Mouse (Mus musculus): ENCODE measurements around the gene Shc4. TPM values are rescaled to one million over a fixed set of nuclear protein-coding genes. Genes with fewer than 3 reads are reported as not detected.
A peak's percentile ranks its signal among the peaks of the same experiment; 100 is the strongest.

Shc4 gene
- polyA plus RNA-seq, 1 experiment from 2014 or later = 0.37 TPM

DNA sequence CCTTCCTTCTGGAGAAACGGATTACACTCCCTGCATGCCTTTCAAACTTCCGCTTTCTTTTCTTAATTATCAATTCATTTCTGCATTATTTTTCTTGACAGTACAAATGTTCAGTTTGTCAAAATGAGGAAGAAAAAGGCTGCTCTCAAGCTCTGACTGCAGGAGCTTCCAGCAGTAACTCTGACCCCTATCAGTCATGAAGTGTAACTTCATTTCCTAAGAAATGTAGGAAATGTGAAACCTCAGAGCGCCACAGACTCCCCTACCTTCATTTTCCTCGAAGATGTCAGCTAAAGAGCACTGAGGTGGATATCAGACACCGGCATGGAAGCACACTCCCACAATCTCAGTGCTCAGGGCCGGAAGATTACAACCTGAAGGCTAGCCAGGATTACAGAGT lies 129.9 kb downstream of the Shc4 start:
- Histone ChIP-seq H3K4me1 (replicated peaks; ENCODE audit: insufficient read depth, low read length) (no peaks in the 10 kb centered on the region), H3K27me3 (ENCODE audit: insufficient read depth, low read length) (no peaks in the 10 kb centered on the region), H3K9ac (ENCODE audit: low read depth, low read length) (no peak overlapping the region), H3K27ac (no peak overlapping the region), H3K36me3 (ENCODE audit: insufficient read depth, low read length) (peaks cover 11% of the 10 kb centered on the region; the same call in 1 of the 2 replicates), H3K4me3 (replicated peaks; ENCODE audit: low read depth, low read length) (no peak overlapping the region), H3K4me2 (ENCODE audit: low read length) (no peak overlapping the region), H3K9me3 (replicated peaks; ENCODE audit: low read length) (no peaks in the 10 kb centered on the region)
- WGBS = 52% methylated on average over 6 of the region's 6 CpGs
- 0 out of 2 replicates have a peak, but pooled peaks have one; percentile 33 for ATAC-seq (replicated peaks; ENCODE audit: low FRiP score, low read depth)
- TF ChIP-seq CTCF (IDR thresholded peaks at IDR 0.05; ENCODE audit: low read depth) = peak; percentile 39; the same call in 1 of the 2 replicates
- peak; percentile 75 for DNase-seq (ENCODE audit: low spot score)

- Histone ChIP-seq H3K4me3 (replicated peaks; ENCODE audit: low read depth, low read length) (no peak overlapping the region), H3K27me3 (ENCODE audit: insufficient read depth, low read length) (no peaks in the 10 kb centered on the region), H3K9me3 (replicated peaks; ENCODE audit: low read length) (no peaks in the 10 kb centered on the region), H3K27ac (no peak overlapping the region), H3K9ac (ENCODE audit: low read depth, low read length) (no peak overlapping the region), H3K4me1 (replicated peaks; ENCODE audit: insufficient read depth, low read length) (no peaks in the 10 kb centered on the region), H3K4me2 (ENCODE audit: low read length) (no peak overlapping the region), H3K36me3 (ENCODE audit: insufficient read depth, low read length) (peaks cover 20% of the 10 kb centered on the region)
- 68% methylated on average over 4 of the region's 4 CpGs for WGBS
- no peak for TF ChIP-seq CTCF (IDR thresholded peaks at IDR 0.05; ENCODE audit: low read depth)
- DNase-seq (ENCODE audit: low spot score) (peak; percentile 13), ATAC-seq (replicated peaks; ENCODE audit: low FRiP score, low read depth) (no peak)
These were observed 132.1 kb downstream of the Shc4 start for GRCm38 (mm10) chr2:125591895-125592294.

DNA sequence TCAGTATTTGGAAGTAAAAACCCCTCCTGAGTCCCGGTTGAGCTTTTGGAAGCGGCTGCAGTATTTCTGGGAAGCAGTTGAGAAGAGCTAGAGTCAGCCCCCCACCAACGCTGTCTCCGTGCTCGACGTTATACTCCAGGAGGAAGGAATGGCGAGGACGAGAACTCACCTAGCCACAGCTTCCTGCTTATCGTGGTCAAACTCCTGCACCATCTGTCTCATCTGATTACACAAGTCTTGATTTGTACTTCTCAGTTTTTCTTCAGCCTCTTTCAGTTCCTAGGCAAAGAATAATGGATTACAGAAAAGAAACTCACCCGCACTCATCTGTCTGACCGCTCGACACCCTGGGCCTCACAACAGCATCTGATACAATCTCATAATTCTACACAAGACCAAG lies 134.7 kb downstream of the Shc4 start:
- Histone ChIP-seq H3K4me3 (replicated peaks; ENCODE audit: low read depth, low read length) (no peak overlapping the region), H3K9ac (ENCODE audit: low read depth, low read length) (no peak overlapping the region), H3K4me2 (ENCODE audit: low read length) (no peak overlapping the region), H3K27ac (no peak overlapping the region), H3K27me3 (ENCODE audit: insufficient read depth, low read length) (no peaks in the 10 kb centered on the region), H3K36me3 (ENCODE audit: insufficient read depth, low read length) (peaks cover 32% of the 10 kb centered on the region), H3K9me3 (replicated peaks; ENCODE audit: low read length) (no peaks in the 10 kb centered on the region), H3K4me1 (replicated peaks; ENCODE audit: insufficient read depth, low read length) (no peaks in the 10 kb centered on the region)
- ATAC-seq (replicated peaks; ENCODE audit: low FRiP score, low read depth) (no peak), DNase-seq (ENCODE audit: low spot score) (no peak)
- no peak for TF ChIP-seq CTCF (IDR thresholded peaks at IDR 0.05; ENCODE audit: low read depth)
- WGBS = 94% methylated on average over 12 of the region's 12 CpGs

GRCm38 (mm10) chr2:125581081-125581480 lies 142.9 kb downstream of the Shc4 start:
- no peak for TF ChIP-seq CTCF (IDR thresholded peaks at IDR 0.05; ENCODE audit: low read depth)
- H3K36me3 ChIP-seq (ENCODE audit: insufficient read depth, low read length) = peaks cover 42% of the 10 kb centered on the region
- H3K27ac ChIP-seq = no peak overlapping the region
- no peak for DNase-seq (ENCODE audit: low spot score)
- H3K9me3 ChIP-seq (replicated peaks; ENCODE audit: low read length) = no peaks in the 10 kb centered on the region
- ATAC-seq (replicated peaks; ENCODE audit: low FRiP score, low read depth) = no peak
- H3K9ac ChIP-seq (ENCODE audit: low read depth, low read length) = no peak overlapping the region
- H3K4me2 ChIP-seq (ENCODE audit: low read length) = no peak overlapping the region
- no peaks in the 10 kb centered on the region for H3K4me1 ChIP-seq (replicated peaks; ENCODE audit: insufficient read depth, low read length)
- H3K27me3 ChIP-seq (ENCODE audit: insufficient read depth, low read length) = no peaks in the 10 kb centered on the region
- 85% methylated on average over 5 of the region's 5 CpGs for WGBS
- H3K4me3 ChIP-seq (replicated peaks; ENCODE audit: low read depth, low read length) = no peak overlapping the region

GRCm38 (mm10) chr2:125577670-125578069 lies 146.3 kb downstream of the Shc4 start:
- no peak for TF ChIP-seq CTCF (IDR thresholded peaks at IDR 0.05; ENCODE audit: low read depth)
- Histone ChIP-seq H3K4me3 (replicated peaks; ENCODE audit: low read depth, low read length) (no peak overlapping the region), H3K9ac (ENCODE audit: low read depth, low read length) (no peak overlapping the region), H3K4me2 (ENCODE audit: low read length) (no peak overlapping the region), H3K4me1 (replicated peaks; ENCODE audit: insufficient read depth, low read length) (no peaks in the 10 kb centered on the region), H3K27me3 (ENCODE audit: insufficient read depth, low read length) (no peaks in the 10 kb centered on the region), H3K9me3 (replicated peaks; ENCODE audit: low read length) (no peaks in the 10 kb centered on the region), H3K36me3 (ENCODE audit: insufficient read depth, low read length) (peaks cover 45% of the 10 kb centered on the region), H3K27ac (no peak overlapping the region)
- whole genome bisulfite sequencing = 65% methylated on average over 4 of the region's 4 CpGs
- DNase-seq (ENCODE audit: low spot score) (no peak), ATAC-seq (replicated peaks; ENCODE audit: low FRiP score, low read depth) (no peak)

Other genes starting within 250 kb of the Shc4 start
- gene Gm9913, start 219.1 kb downstream of the Shc4 start, polyA plus RNA-seq (2015; fragmentation: Nextera tagmentation; extraction: Ambion mirVana) = 0.20 and 0.26 TPM in 2 replicates
- 13.2 and 13.4 TPM in 2 replicates for gene Fbn1, start 216.2 kb downstream of the Shc4 start, polyA plus RNA-seq (2015; fragmentation: Nextera tagmentation; extraction: Ambion mirVana)
- 2.4 and 3.4 TPM in 2 replicates for gene Cep152, start 99.0 kb downstream of the Shc4 start, polyA plus RNA-seq (2015; fragmentation: Nextera tagmentation; extraction: Ambion mirVana)
- 106 and 120 TPM in 2 replicates for gene Eid1, start 51.1 kb downstream of the Shc4 start, polyA plus RNA-seq (2015; fragmentation: Nextera tagmentation; extraction: Ambion mirVana)
- 15.8 and 17.1 TPM in 2 replicates for gene Secisbp2l, start 58.7 kb upstream of the Shc4 start, polyA plus RNA-seq (2015; fragmentation: Nextera tagmentation; extraction: Ambion mirVana)
- 60.6 and 63.8 TPM in 2 replicates for gene Galk2, start 135.0 kb upstream of the Shc4 start, polyA plus RNA-seq (2015; fragmentation: Nextera tagmentation; extraction: Ambion mirVana)
- 65.2 and 67.9 TPM in 2 replicates for gene Cops2, start 135.0 kb upstream of the Shc4 start, polyA plus RNA-seq (2015; fragmentation: Nextera tagmentation; extraction: Ambion mirVana)